Mouse (Mus musculus) kidney, embryonic 16.5 days (tissue): ENCODE results near the gene Raet1e. TPM values are rescaled to one million over a fixed set of nuclear protein-coding genes. Genes with fewer than 3 reads are reported as not detected.
"Not testable (repeated sequence)": the region's sequence is repeated elsewhere in the genome, so short reads cannot be mapped to it uniquely, and the experiment has no call there.

Source experiments
- ATAC-seq: fragments of 200-750 bp; cut with Nextera tagmentation; 2 replicates; pipeline ENCODE4 v1.8.0; 2017; ENCODE audit warnings: moderate TSS enrichment; ENCODE audit not compliant: low FRiP score, low TSS enrichment
- H3K27ac ChIP-seq: fragments of 300-500 bp; sonication (generic); 2 replicates; pipeline ENCODE4 v1.5.1; 2014; ENCODE audit warnings: low read length
- H3K27me3 ChIP-seq: fragments of 300-500 bp; sonication (generic); 2 replicates; pipeline ENCODE4 v1.6.1; 2014; ENCODE audit warnings: low read length, control low read depth, mixed read lengths; ENCODE audit not compliant: insufficient read depth
- H3K36me3 ChIP-seq: fragments of 300-500 bp; sonication (generic); 2 replicates; pipeline ENCODE4 v1.6.1; 2014; ENCODE audit warnings: low read length, control low read depth, mixed read lengths; ENCODE audit not compliant: insufficient read depth
- H3K4me1 ChIP-seq: fragments of 300-500 bp; sonication (generic); 2 replicates; pipeline ENCODE4 v1.6.1; 2014; ENCODE audit warnings: low read length, control low read depth, mixed read lengths; ENCODE audit not compliant: insufficient read depth
- H3K4me2 ChIP-seq: fragments of 300-500 bp; sonication (generic); replicated peaks from 2 replicates; pipeline ENCODE4 v1.6.1; 2014; ENCODE audit warnings: low read depth, low read length
- H3K4me3 ChIP-seq: fragments of 300-500 bp; sonication (generic); 2 replicates; pipeline ENCODE4 v1.5.1; 2014; ENCODE audit warnings: mild to moderate bottlenecking, low read length
- H3K9ac ChIP-seq: fragments of 300-500 bp; sonication (generic); replicated peaks from 2 replicates; pipeline ENCODE4 v1.6.1; 2014; ENCODE audit warnings: low read length
- H3K9me3 ChIP-seq: fragments of 300-500 bp; sonication (generic); 2 replicates; pipeline ENCODE4 v1.6.1; 2016; ENCODE audit warnings: low read length, control low read depth
- WGBS: fragments of 180-500 bp; shearing (Covaris S2); extraction: QIAGEN DNeasy Blood & Tissue Kit; methylation state at CpG from one replicate; pipeline ENCODE4 v1.1.7; 2014; 5-methylcytosine and 5-hydroxymethylcytosine counted together
- polyA plus RNA-seq: library from polyadenylated mRNA; unstranded; fragments of >200 nt; fragmentation: Nextera tagmentation; extraction: Ambion mirVana; gene quantifications from 2 replicates; pipeline ENCODE4 v1.2.1, GENCODE M21; 2015

Raet1e gene
- polyA plus RNA-seq, 1 experiment from 2014 or later, result 13.1 TPM

DNA sequence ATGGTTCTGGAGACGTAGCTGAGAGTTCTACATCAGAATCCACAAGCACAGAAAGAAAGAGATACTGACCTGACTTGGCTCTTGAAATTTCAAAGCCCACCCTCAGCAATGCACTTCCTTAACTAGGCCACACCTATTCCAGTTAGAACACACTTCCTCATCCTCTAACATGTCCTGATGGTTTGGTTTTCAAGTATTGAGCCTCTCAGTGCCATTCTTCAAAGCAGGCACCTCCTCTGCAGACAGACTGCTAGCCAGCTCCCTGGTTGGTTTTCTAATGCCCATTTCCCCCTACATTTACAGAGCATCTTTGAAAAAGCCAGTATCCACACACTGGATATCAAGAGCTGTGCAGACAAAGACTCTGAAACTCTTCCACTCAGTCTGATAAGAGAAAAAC lies 143.3 kb downstream of the Raet1e start:
- H3K4me2 ChIP-seq, result no peak overlapping the region
- no peak overlapping the region for H3K4me3 ChIP-seq
- H3K27me3 ChIP-seq, result no peaks in the 10 kb centered on the region
- no peak overlapping the region for H3K27ac ChIP-seq
- WGBS, result 48% methylated on average over 1 of the region's 1 CpGs
- ATAC-seq, result no peak
- no peak overlapping the region for H3K9ac ChIP-seq
- no peaks in the 10 kb centered on the region for H3K9me3 ChIP-seq
- H3K4me1 ChIP-seq, result no peaks in the 10 kb centered on the region
- no peaks in the 10 kb centered on the region for H3K36me3 ChIP-seq

DNA sequence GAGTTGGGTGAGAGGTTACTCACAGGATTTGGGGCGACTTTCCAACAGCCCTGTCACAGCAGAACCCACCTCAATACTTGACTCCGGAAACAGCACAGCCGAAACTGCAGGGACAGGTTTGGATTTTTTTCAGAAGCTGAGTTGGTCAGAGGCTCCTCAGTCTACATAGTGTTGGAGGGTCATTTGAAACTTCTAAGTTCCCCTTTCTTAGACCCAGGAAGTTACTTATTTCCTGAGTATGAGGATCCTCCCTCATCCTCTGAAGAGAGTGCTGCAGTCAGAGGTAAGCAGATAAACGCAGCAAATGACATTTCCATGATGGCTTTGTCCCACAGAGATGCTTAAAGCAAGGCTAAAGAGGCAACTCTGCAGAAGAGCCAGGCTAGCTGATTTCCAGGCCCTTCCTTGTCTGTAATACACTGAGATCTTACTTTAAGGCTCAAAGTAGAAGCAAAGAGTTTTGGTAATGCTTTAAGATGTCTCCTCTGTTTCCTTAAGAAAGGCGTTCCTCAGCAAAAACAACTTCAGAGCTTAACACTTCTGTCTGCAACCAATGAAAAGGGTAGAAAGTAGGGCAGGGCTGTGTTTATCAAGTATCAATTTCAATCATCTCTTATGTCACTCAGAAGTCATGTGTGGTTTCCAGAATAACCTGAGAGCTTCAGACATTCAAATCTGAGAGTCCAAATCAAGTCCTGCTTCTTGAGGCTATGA lies 144.1 kb downstream of the Raet1e start:
- Histone ChIP-seq H3K36me3 (no peaks in the 10 kb centered on the region), H3K27ac (no peak overlapping the region), H3K4me2 (no peak overlapping the region), H3K9me3 (no peaks in the 10 kb centered on the region), H3K4me1 (no peaks in the 10 kb centered on the region), H3K27me3 (no peaks in the 10 kb centered on the region), H3K4me3 (no peak overlapping the region), H3K9ac (no peak overlapping the region)
- 67% methylated on average over 5 of the region's 5 CpGs for WGBS
- ATAC-seq, result no peak

DNA sequence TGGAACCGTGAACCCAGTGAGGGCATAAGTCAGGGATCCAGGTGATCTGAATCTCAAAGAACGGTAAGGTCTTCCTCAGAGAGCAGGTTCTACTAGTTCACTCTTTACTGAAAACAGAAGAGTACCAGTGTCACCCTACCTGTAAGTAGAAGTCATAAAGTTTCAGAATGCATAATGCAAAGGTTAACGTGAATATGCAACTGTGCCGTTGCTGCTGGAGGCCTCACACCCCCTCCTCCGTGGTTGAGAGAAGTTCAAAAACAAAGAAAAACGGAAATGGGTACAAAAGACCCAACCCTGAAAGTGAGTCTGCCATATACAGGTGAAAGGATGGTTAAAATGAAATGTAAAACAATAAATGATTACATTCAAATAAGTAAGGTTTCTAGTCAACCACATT lies 145.4 kb downstream of the Raet1e start:
- no peak for ATAC-seq
- Histone ChIP-seq H3K27me3 (no peaks in the 10 kb centered on the region), H3K4me2 (no peak overlapping the region), H3K27ac (no peak overlapping the region), H3K4me3 (no peak overlapping the region), H3K36me3 (no peaks in the 10 kb centered on the region), H3K4me1 (no peaks in the 10 kb centered on the region), H3K9me3 (no peaks in the 10 kb centered on the region), H3K9ac (no peak overlapping the region)
- 91% methylated on average over 6 of the region's 6 CpGs for WGBS

- Histone ChIP-seq H3K9me3 (no peaks in the 10 kb centered on the region), H3K4me2 (no peak overlapping the region), H3K9ac (no peak overlapping the region), H3K4me3 (no peak overlapping the region), H3K36me3 (no peaks in the 10 kb centered on the region), H3K27me3 (no peaks in the 10 kb centered on the region), H3K4me1 (no peaks in the 10 kb centered on the region), H3K27ac (no peak overlapping the region)
- ATAC-seq, result no peak
- 89% methylated on average over 4 of the region's 4 CpGs for WGBS
Measured at GRCm38 (mm10) chr10:22305801-22306200, 147.4 kb downstream of the Raet1e start.

DNA sequence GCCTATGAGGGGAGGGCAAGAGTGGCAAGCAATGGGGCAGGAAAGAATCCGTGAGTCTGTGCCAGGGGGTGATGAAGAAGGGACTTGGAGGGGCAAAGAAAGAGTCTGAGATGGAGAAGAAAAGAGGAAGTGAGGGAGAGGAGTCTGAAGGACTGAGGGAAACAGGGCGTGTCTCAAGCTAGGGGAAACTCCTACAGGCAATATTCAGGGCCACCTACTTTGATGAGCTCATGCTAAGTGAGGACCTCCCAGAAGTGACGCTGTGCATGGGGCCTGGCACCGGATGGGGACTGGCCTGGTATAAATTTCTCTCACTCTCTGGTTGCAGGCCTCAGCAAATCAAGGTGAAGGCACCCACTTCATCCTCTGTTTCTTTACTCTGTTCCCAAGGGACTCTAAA lies 148.1 kb downstream of the Raet1e start:
- 51% methylated on average over 4 of the region's 4 CpGs for WGBS
- ATAC-seq, result no peak
- Histone ChIP-seq H3K4me2 (no peak overlapping the region), H3K27ac (no peak overlapping the region), H3K4me3 (no peak overlapping the region), H3K9me3 (no peaks in the 10 kb centered on the region), H3K4me1 (no peaks in the 10 kb centered on the region), H3K27me3 (no peaks in the 10 kb centered on the region), H3K9ac (no peak overlapping the region), H3K36me3 (no peaks in the 10 kb centered on the region)

DNA sequence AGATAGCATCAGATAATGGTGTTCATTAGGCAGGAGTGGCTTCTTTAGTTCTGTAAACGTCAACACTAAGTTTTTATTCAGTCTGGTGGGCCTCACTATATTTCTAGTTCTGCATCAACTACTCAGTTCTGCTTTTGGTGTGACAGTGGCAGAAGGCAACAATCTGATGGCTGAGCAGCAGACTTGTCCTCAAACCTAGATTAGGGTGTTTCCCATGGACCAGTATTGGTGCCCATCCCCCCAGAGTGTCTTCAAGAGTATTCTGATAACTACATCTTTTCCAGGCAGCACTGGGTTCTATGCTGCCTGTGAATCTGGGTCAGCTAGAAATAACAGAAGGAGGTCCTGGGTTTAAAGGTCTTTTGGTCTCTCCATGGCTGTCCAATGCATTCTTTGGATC lies 149.9 kb downstream of the Raet1e start:
- WGBS, result 50% methylated on average over 1 of the region's 1 CpGs
- no peaks in the 10 kb centered on the region for H3K36me3 ChIP-seq
- ATAC-seq, result no peak
- H3K9me3 ChIP-seq, result no peaks in the 10 kb centered on the region
- H3K4me1 ChIP-seq, result no peaks in the 10 kb centered on the region
- no peak overlapping the region for H3K4me3 ChIP-seq
- no peak overlapping the region for H3K4me2 ChIP-seq
- no peak overlapping the region for H3K9ac ChIP-seq
- H3K27ac ChIP-seq, result no peak overlapping the region
- no peaks in the 10 kb centered on the region for H3K27me3 ChIP-seq

DNA sequence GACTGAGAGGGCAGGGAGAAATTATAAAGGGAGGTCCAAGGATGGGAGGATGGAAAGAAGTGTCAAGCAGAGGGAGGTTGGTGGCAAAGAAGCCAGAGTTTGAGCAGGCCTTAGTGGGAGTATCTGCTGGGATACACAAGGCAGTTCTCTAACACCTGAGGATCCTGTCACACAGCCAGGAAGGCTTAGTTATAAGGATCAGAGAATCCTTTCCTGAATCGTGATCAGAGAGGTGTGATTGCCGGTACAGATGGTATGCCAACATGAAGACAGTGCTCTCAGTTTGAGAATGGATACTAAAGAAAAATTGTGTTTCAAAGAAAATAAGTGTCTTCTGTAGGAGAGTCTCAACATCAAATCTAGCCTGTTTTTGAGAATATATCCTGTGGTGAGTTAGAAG lies 164.5 kb downstream of the Raet1e start:
- Histone ChIP-seq H3K27ac (no peak overlapping the region), H3K9me3 (no peaks in the 10 kb centered on the region), H3K4me1 (no peaks in the 10 kb centered on the region), H3K9ac (no peak overlapping the region), H3K4me3 (no peak overlapping the region), H3K4me2 (no peak overlapping the region), H3K27me3 (no peaks in the 10 kb centered on the region), H3K36me3 (no peaks in the 10 kb centered on the region)
- WGBS, result 86% methylated on average over 2 of the region's 2 CpGs
- no peak for ATAC-seq

- not testable (repeated sequence) for H3K4me1 ChIP-seq, H3K27ac ChIP-seq, ATAC-seq, H3K9me3 ChIP-seq, H3K4me2 ChIP-seq, H3K9ac ChIP-seq, H3K36me3 ChIP-seq, H3K27me3 ChIP-seq, H3K4me3 ChIP-seq
- WGBS, result 77% methylated on average over 4 of the region's 4 CpGs
Measured at GRCm38 (mm10) chr10:22345721-22346120, 187.4 kb downstream of the Raet1e start.

GRCm38 (mm10) chr10:22353548-22354195 lies 195.3 kb downstream of the Raet1e start:
- not testable (repeated sequence) for H3K4me2 ChIP-seq, H3K27ac ChIP-seq, H3K4me3 ChIP-seq, H3K36me3 ChIP-seq, H3K9ac ChIP-seq, H3K27me3 ChIP-seq, H3K4me1 ChIP-seq, ATAC-seq, H3K9me3 ChIP-seq
- 83% methylated on average over 6 of the region's 6 CpGs for WGBS

GRCm38 (mm10) chr10:22354196-22354574 lies 195.8 kb downstream of the Raet1e start:
- not testable (repeated sequence) for H3K9ac ChIP-seq, ATAC-seq, H3K4me1 ChIP-seq, H3K27ac ChIP-seq, H3K27me3 ChIP-seq, H3K9me3 ChIP-seq, H3K4me2 ChIP-seq, H3K4me3 ChIP-seq, H3K36me3 ChIP-seq
- 92% methylated on average over 2 of the region's 2 CpGs for WGBS
